Mouse (Mus musculus): ENCODE measurements at regions not wholly inside any gene's neighbourhood (a gene's known extent, or its start where the extent isn't known, plus 50 kb on each side); places are given as distances from the start of the nearest gene placed in this dataset. TPM values are rescaled to one million over a fixed set of nuclear protein-coding genes. Genes with fewer than 3 reads are reported as not detected.

DNA sequence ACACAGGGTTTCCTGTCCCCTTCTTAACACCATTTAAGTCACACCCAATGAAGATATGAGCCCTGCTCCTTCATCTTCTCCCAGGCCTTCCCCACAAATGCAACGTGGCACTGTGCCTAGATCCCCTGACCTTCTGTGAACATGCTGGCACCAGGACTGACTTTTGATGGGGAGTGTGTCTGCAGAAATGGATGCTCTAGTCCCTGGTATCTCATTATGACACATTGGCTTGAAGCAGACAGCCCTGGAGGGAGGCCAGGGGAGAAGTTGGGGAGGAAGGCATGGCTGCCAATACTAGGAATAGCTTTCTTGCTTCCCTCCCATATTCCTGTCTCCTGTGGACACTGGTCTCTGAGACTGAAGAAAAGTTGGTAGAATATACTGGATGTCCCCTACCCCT is 52.9 kb upstream of the Elac2 start:
- H3K9me3 ChIP-seq (replicated peaks), result no peaks in the 10 kb centered on the region
- H3K4me1 ChIP-seq, result no peaks in the 10 kb centered on the region
- H3K36me3 ChIP-seq, result no peaks in the 10 kb centered on the region
- H3K4me2 ChIP-seq (replicated peaks), result no peak overlapping the region
- 78% methylated on average over 1 of the region's 1 CpGs for WGBS
- no peak overlapping the region for H3K4me3 ChIP-seq (replicated peaks)
- ATAC-seq (ENCODE audit: insufficient number of reproducible peaks, low FRiP score, low TSS enrichment, low read depth), result no peak
- H3K27me3 ChIP-seq, result no peaks in the 10 kb centered on the region
- no peak overlapping the region for H3K9ac ChIP-seq
- H3K27ac ChIP-seq (replicated peaks), result no peak overlapping the region

Small RNA genes lying in the stretch of these regions (microRNA-seq; reads per million reads assigned to microRNA genes)
- not detected for gene Gm24275 (ENCODE audit: borderline number of aligned reads)

All from embryonic facial prominence, embryonic 15.5 days (tissue).